Mouse (Mus musculus) embryo, embryonic 10 days (tissue): ENCODE measurements at regions not wholly inside any gene's neighbourhood (a gene's known extent, or its start where the extent isn't known, plus 50 kb on each side); places are given as distances from the start of the nearest gene placed in this dataset.

Source experiments
- DNase-seq: peaks from one replicate; pipeline ENCODE4 v3.0.0-alpha.2; 2015; ENCODE audit warnings: low spot score

GRCm38 (mm10) chr13:103472216-103472615 lies 137.9 kb upstream of the Mast4 start:
- DNase-seq: no peak

- DNase-seq: peak; percentile 10
Observed at GRCm38 (mm10) chr13:103470141-103470540, 135.8 kb upstream of the Mast4 start.

- no peak for DNase-seq
Observed at GRCm38 (mm10) chr13:103460499-103460898, 126.2 kb upstream of the Mast4 start.

- no peak for DNase-seq
Observed at GRCm38 (mm10) chr13:103459486-103460147, 125.3 kb upstream of the Mast4 start.

GRCm38 (mm10) chr13:103452837-103453236 lies 118.5 kb upstream of the Mast4 start:
- DNase-seq: no peak

GRCm38 (mm10) chr13:103430589-103430988 lies 96.3 kb upstream of the Mast4 start:
- no peak for DNase-seq

- DNase-seq: no peak
Observed at GRCm38 (mm10) chr13:103424011-103424410, 89.7 kb upstream of the Mast4 start.

GRCm38 (mm10) chr13:103423417-103423816 lies 89.1 kb upstream of the Mast4 start:
- no peak for DNase-seq

- DNase-seq: no peak
Observed at GRCm38 (mm10) chr13:103422997-103423396, 88.7 kb upstream of the Mast4 start.

- no peak for DNase-seq
Observed at GRCm38 (mm10) chr13:103419146-103419545, 84.8 kb upstream of the Mast4 start.

GRCm38 (mm10) chr13:103417256-103417655 lies 83.0 kb upstream of the Mast4 start:
- DNase-seq: no peak

GRCm38 (mm10) chr13:103415335-103415734 lies 81.0 kb upstream of the Mast4 start:
- DNase-seq: no peak

- DNase-seq: no peak
Observed at GRCm38 (mm10) chr13:103412566-103412965, 78.3 kb upstream of the Mast4 start.

GRCm38 (mm10) chr13:103409286-103409685 lies 75.0 kb upstream of the Mast4 start:
- DNase-seq: no peak

- no peak for DNase-seq
Observed at GRCm38 (mm10) chr13:103396526-103397020, 62.3 kb upstream of the Mast4 start.

GRCm38 (mm10) chr13:103396099-103396498 lies 61.8 kb upstream of the Mast4 start:
- no peak for DNase-seq

- DNase-seq: no peak
Observed at GRCm38 (mm10) chr13:103392581-103392980, 58.3 kb upstream of the Mast4 start.

- DNase-seq: no peak
Observed at GRCm38 (mm10) chr13:103391396-103391795, 57.1 kb upstream of the Mast4 start.

- no peak for DNase-seq
Observed at GRCm38 (mm10) chr13:103390991-103391390, 56.7 kb upstream of the Mast4 start.

GRCm38 (mm10) chr13:103386948-103387347 lies 52.7 kb upstream of the Mast4 start:
- DNase-seq: no peak
